Mouse (Mus musculus) heart, embryonic 13.5 days (tissue): ENCODE measurements around the gene Tmc4. TPM values are rescaled to one million over a fixed set of nuclear protein-coding genes. Genes with fewer than 3 reads are reported as not detected.

Source experiments
- ATAC-seq: fragments of 200-750 bp; cut with Nextera tagmentation; 2 replicates; pipeline ENCODE4 v1.8.0; 2017; ENCODE audit warnings: moderate TSS enrichment; ENCODE audit not compliant: insufficient number of reproducible peaks, low FRiP score, low TSS enrichment; ENCODE audit errors: extremely low read depth
- H3K27ac ChIP-seq: fragments of 300-500 bp; sonication (generic); replicated peaks from 2 replicates; pipeline ENCODE4 v1.5.1; 2015; ENCODE audit warnings: moderate library complexity, mild to moderate bottlenecking, inconsistent platforms
- H3K27me3 ChIP-seq: fragments of 300-500 bp; sonication (generic); replicated peaks from 2 replicates; pipeline ENCODE4 v1.6.1; 2015; ENCODE audit warnings: mild to moderate bottlenecking, inconsistent platforms
- H3K36me3 ChIP-seq: fragments of 300-500 bp; sonication (generic); 2 replicates; pipeline ENCODE4 v1.6.1; 2015; ENCODE audit warnings: mild to moderate bottlenecking, inconsistent platforms
- H3K4me1 ChIP-seq: fragments of 300-500 bp; sonication (generic); 2 replicates; pipeline ENCODE4 v1.6.1; 2015; ENCODE audit warnings: inconsistent platforms
- H3K4me2 ChIP-seq: fragments of 300-500 bp; sonication (generic); 2 replicates; pipeline ENCODE4 v1.6.1; 2015; ENCODE audit warnings: inconsistent platforms, mild to moderate bottlenecking, moderate library complexity
- H3K4me3 ChIP-seq: fragments of 300-500 bp; sonication (generic); 2 replicates; pipeline ENCODE4 v1.5.1; 2015; ENCODE audit warnings: moderate library complexity, mild to moderate bottlenecking, inconsistent platforms
- H3K9ac ChIP-seq: fragments of 300-500 bp; sonication (generic); 2 replicates; pipeline ENCODE4 v1.6.1; 2015; ENCODE audit warnings: inconsistent platforms, mild to moderate bottlenecking, moderate library complexity
- H3K9me3 ChIP-seq: fragments of 300-500 bp; sonication (generic); 2 replicates; pipeline ENCODE4 v1.6.1; 2016; ENCODE audit warnings: inconsistent platforms
- WGBS: fragments of 180-500 bp; shearing (Covaris S2); methylation state at CpG from one replicate; pipeline ENCODE4 v1.1.7; 2015; ENCODE audit warnings: mixed read lengths; 5-methylcytosine and 5-hydroxymethylcytosine counted together
- microRNA-seq: library from miRNA; unstranded; fragments of <30 nt; microRNA quantifications from one replicate; pipeline ENCODE4, GENCODE M21; 2016
- polyA plus RNA-seq: library from polyadenylated mRNA; unstranded; fragments of >200 nt; fragmentation: Nextera tagmentation; extraction: Ambion mirVana; gene quantifications from 2 replicates; pipeline ENCODE4 v1.2.1, GENCODE M21; 2015

The Tmc4 gene
- polyA plus RNA-seq, 1 experiment from 2014 or later = 4.0 TPM

GRCm38 (mm10) chr7:3629030-3629429, 48.3 kb downstream of the Tmc4 start:
- WGBS = 29% methylated on average over 4 of the region's 4 CpGs
- no peak for ATAC-seq

DNA sequence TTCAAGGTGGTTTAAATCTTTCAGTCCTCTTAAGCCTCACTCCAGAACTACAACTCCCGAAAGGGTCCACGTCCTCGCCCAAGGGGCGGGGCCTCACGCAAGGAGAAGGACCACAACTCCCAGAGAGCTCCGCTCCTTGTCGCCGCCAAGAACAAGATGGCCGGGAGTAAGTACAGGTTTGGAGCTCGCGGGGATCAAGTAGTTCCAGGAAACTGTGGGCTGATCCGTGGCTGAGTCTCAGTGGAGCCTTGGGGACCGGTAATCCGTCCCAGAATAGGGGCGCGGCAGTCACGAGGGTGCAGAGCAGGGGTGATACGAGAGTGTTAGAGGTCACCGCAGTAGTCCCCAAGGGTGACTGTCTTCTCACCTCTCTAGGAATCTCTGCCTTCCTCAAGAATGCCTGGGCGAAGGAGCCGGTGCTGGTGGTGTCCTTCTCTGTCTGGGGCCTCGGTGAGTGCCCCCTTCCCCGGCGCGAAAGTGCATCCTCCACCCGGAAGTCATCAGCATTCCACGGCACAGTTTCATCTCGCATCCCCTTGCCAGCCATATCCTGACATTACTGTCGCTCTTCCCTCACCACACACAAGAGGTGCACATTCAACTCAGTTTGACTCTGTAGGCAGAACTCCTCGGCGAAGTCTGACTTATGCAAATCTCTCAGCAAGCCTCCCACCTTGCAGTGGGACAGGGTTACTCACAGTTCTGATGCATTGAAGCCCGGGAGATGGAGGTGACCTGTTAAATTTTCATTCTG, 59.9 kb downstream of the Tmc4 start, which contains the start of gene Ndufa3:
Ndufa3 (plus strand) TSS at position 132 of the 754 bp plus-strand sequence.
- peak; percentile 82 for ATAC-seq
- Histone ChIP-seq H3K36me3 (peaks cover 37% of the 10 kb centered on the region), H3K9ac (peak within 1 kb of the TSS; percentile 86), H3K4me2 (peak within 1 kb of the TSS; percentile 72), H3K27me3 (no peaks in the 10 kb centered on the region), H3K4me3 (peak within 1 kb of the TSS; percentile 78), H3K9me3 (no peaks in the 10 kb centered on the region), H3K4me1 (peaks cover 12% of the 10 kb centered on the region), H3K27ac (peak within 1 kb of the TSS; percentile 79)
- WGBS = 2% methylated on average over 32 of the region's 32 CpGs

More at GRCm38 (mm10) chr7:3629030-3629429, 48.3 kb downstream of the Tmc4 start:
- peak overlapping the region; percentile 80 for H3K4me3 ChIP-seq
- H3K9me3 ChIP-seq = no peaks in the 10 kb centered on the region
- peak overlapping the region; percentile 100 for H3K4me2 ChIP-seq
- peak overlapping the region; percentile 86; the same call in 1 of the 2 replicates for H3K27ac ChIP-seq
- no peaks in the 10 kb centered on the region for H3K27me3 ChIP-seq
- peaks cover 65% of the 10 kb centered on the region for H3K36me3 ChIP-seq
- peak overlapping the region; percentile 92 for H3K9ac ChIP-seq
- peaks cover 25% of the 10 kb centered on the region for H3K4me1 ChIP-seq

DNA sequence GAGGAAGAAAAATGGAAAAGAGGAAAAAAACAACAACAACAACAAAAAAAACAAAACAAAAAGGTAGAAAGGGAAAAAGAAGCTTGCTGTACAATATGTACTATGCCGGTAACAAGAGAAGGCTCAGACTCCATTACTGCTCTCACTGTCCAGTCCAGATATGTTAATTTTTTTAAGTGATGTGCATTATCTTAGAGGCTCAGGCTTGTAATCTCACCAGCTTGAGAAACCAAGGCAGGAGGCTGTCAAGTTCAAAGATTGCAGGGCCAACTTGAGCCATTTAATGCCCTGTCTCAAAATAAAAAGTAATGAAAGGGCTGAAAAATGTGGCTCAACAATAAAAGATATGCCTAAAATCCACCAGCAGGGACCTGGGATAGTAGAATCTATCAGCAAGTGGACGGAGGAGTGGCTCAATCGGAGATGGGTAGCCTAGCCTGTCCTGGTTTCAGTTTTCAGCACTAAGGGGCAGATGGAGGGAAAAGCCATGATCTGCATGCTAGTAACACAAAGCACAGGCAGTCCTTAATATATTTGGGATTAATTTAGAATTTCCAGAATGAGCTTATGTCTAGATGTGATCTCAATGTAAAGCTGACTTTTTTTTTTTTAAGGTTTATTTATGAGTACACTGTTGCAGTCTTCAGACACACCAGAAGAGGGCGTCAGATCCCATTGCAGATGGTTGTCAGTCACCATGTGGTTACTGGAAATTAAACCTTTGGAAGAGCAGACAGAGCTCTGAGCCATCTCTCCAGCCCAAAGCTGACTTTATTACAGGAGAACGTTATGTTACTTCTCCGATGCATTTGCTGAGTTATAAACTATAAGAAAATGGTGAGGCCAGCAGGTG, 60.7 kb downstream of the Tmc4 start:
- ATAC-seq = no peak
- Histone ChIP-seq H3K4me2 (peak overlapping the region; percentile 72), H3K4me3 (peak overlapping the region; percentile 78), H3K27ac (no peak overlapping the region), H3K4me1 (peaks cover 12% of the 10 kb centered on the region), H3K9me3 (no peaks in the 10 kb centered on the region), H3K27me3 (no peaks in the 10 kb centered on the region), H3K9ac (no peak overlapping the region; the same call in 1 of the 2 replicates), H3K36me3 (peaks cover 29% of the 10 kb centered on the region)
- WGBS = 35% methylated on average over 6 of the region's 6 CpGs

GRCm38 (mm10) chr7:3616057-3616388, 61.3 kb downstream of the Tmc4 start, which contains the start of gene Oscar:
Oscar (minus strand) TSS chr7:3616157.
- WGBS = 74% methylated on average over 4 of the region's 4 CpGs
- Histone ChIP-seq H3K4me3 (peak within 1 kb of the TSS; percentile 78), H3K4me2 (peak within 1 kb of the TSS; percentile 72), H3K36me3 (peaks cover 24% of the 10 kb centered on the region), H3K4me1 (peaks cover 12% of the 10 kb centered on the region), H3K27me3 (no peaks in the 10 kb centered on the region), H3K9ac (no peak within 1 kb of the TSS; the same call in 1 of the 2 replicates), H3K9me3 (no peaks in the 10 kb centered on the region), H3K27ac (no peak within 1 kb of the TSS)
- ATAC-seq = no peak

Small RNA genes within 50 kb of the gene (microRNA-seq; reads per million reads assigned to microRNA genes)
- gene Mir3572 = 3.7 reads per million, percentile 15 among the genes with 10 or more reads in this experiment

Other genes with a start within 250 kb of the Tmc4 start
- not detected in 2 replicates for gene Tarm1, start 174.9 kb downstream of the Tmc4 start, polyA plus RNA-seq
- 0.15 TPM in 1 of 2 replicates, not detected in the other for gene Oscar, start 61.4 kb downstream of the Tmc4 start, polyA plus RNA-seq
- 703 and 780 TPM in 2 replicates for gene Ndufa3, start 60.2 kb downstream of the Tmc4 start, polyA plus RNA-seq
- 13.5 and 15.1 TPM in 2 replicates for gene Tfpt, start 47.6 kb downstream of the Tmc4 start, polyA plus RNA-seq
- gene Prpf31, start 47.6 kb downstream of the Tmc4 start, polyA plus RNA-seq = 60.9 and 69.9 TPM in 2 replicates
- gene Cnot3, start 32.3 kb downstream of the Tmc4 start, polyA plus RNA-seq = 31.1 and 33.3 TPM in 2 replicates
- 17.0 and 18.3 TPM in 2 replicates for gene Leng1, start 11.7 kb downstream of the Tmc4 start, polyA plus RNA-seq
- 194 and 226 TPM in 2 replicates for gene Tsen34, start 15.3 kb upstream of the Tmc4 start, polyA plus RNA-seq
- 35.5 and 40.7 TPM in 2 replicates for gene Mboat7, start 16.0 kb upstream of the Tmc4 start, polyA plus RNA-seq
- 844 and 931 TPM in 2 replicates for gene Rps9, start 26.4 kb upstream of the Tmc4 start, polyA plus RNA-seq
- 0.27 and 0.32 TPM in 2 replicates for gene Pirb, start 42.8 kb upstream of the Tmc4 start, polyA plus RNA-seq
- gene Gm15448, start 148.1 kb upstream of the Tmc4 start, polyA plus RNA-seq = not detected in 2 replicates
- gene Pira2, start 167.5 kb upstream of the Tmc4 start, polyA plus RNA-seq = 0.10 TPM in 1 of 2 replicates, not detected in the other
- not detected in 2 replicates for gene Gm14548, start 220.6 kb upstream of the Tmc4 start, polyA plus RNA-seq
- gene Lilra6, start 237.9 kb upstream of the Tmc4 start, polyA plus RNA-seq = 0.08 TPM in 1 of 2 replicates, not detected in the other